Comparison of ENCODE assay signal across 29 mouse cellular contexts in genomic region chr2:49809496-49809895, GRCm38 (mm10). TPM values are rescaled to one million over a fixed set of nuclear protein-coding genes. Genes with fewer than 3 reads are reported as not detected.
DNase-seq lines count a peak whose midpoint lies in the region; ATAC-seq and TF ChIP-seq lines count a peak whose summit lies in the region.
"Had no signal": no experiment of that assay in that cellular context is flagged by ENCODE, and none has a peak within 500 bp of the region (broad histone marks: within the 10 kb centered on the region; RNA-seq: fewer than 3 reads in every experiment).

No protein-coding gene starts in this region.

- no peak for TF ChIP-seq POLR2A in myocyte (IDR thresholded peaks at IDR 0.05; ENCODE audit: insufficient read length, low read depth)

- no peaks in the 10 kb centered on the region for H3K9me3 ChIP-seq in forebrain, postnatal 0 days (ENCODE audit: low read length)
- H3K9me3 ChIP-seq: embryonic facial prominence, embryonic 10.5 days; hindbrain, embryonic 10.5 days; limb, embryonic 12.5 days; midbrain, embryonic 12.5 days; stomach, embryonic 15.5 days had no signal

- no peaks in the 10 kb centered on the region for H3K79me3 ChIP-seq in C2C12 (ENCODE audit: low read depth)

- peak; percentile 40 for DNase-seq in adrenal gland, adult 2 months
- no peak for DNase-seq in adrenal gland, postnatal 4 days (ENCODE audit: low spot score in 2 of 2)
- peak; percentile 63 for DNase-seq in lung, postnatal 36 days
- no peak for DNase-seq in urinary bladder, postnatal 25 days (ENCODE audit: low spot score)
- no peak for DNase-seq in forebrain, postnatal 0 days
- DNase-seq in testis, postnatal 14 days (ENCODE audit: low spot score), result no peak
- DNase-seq: adrenal gland, postnatal 14 days; cerebellum, adult 9-10 months; gastrocnemius, postnatal 36 days; kidney, postnatal 25 days; layer of hippocampus, postnatal 36 days; liver, postnatal 0 days; right cerebral cortex, adult 18-20 months had no signal

- ATAC-seq in forebrain, postnatal 0 days, result no peak
- ATAC-seq: activated CD4-positive, CD25-positive, alpha-beta regulatory T cell, adult 4 months; hindbrain, postnatal 0 days; intestine, embryonic 16.5 days; liver, postnatal 0 days had no signal

- WGBS in forebrain, postnatal 0 days, result 90% methylated on average over 6 of the region's 6 CpGs

- no peaks in the 10 kb centered on the region for H3K79me2 ChIP-seq in C2C12 (ENCODE audit: control insufficient read depth, insufficient read depth)
- no peaks in the 10 kb centered on the region for H3K79me2 ChIP-seq in myocyte (ENCODE audit: control insufficient read depth, insufficient read depth)

- H3K4me3 ChIP-seq in C2C12 (ENCODE audit: insufficient read depth, poor library complexity, severe bottlenecking), result no peak overlapping the region
- H3K4me3 ChIP-seq in myocyte, result no peak overlapping the region
- H3K4me3 ChIP-seq in forebrain, postnatal 0 days (ENCODE audit: low read depth, low read length), result no peak overlapping the region
- H3K4me3 ChIP-seq: embryonic facial prominence, embryonic 10.5 days; hindbrain, embryonic 10.5 days; layer of hippocampus, adult 2 months; limb, embryonic 12.5 days; midbrain, embryonic 12.5 days; stomach, embryonic 15.5 days had no signal

- 0 out of 2 replicates have a peak, but pooled peaks cover 9% of the 10 kb centered on the region for H3K4me1 ChIP-seq in forebrain, postnatal 0 days (ENCODE audit: insufficient read depth)
- H3K4me1 ChIP-seq: midbrain, embryonic 12.5 days had no signal

- no peaks in the 10 kb centered on the region for H3K36me3 ChIP-seq in C2C12 (ENCODE audit: control insufficient read depth, insufficient read depth)
- H3K36me3 ChIP-seq in myocyte (ENCODE audit: control insufficient read depth, insufficient read depth), result no peaks in the 10 kb centered on the region
- H3K36me3 ChIP-seq in forebrain, postnatal 0 days (ENCODE audit: insufficient read depth), result no peaks in the 10 kb centered on the region
- H3K36me3 ChIP-seq: embryonic facial prominence, embryonic 10.5 days; hindbrain, embryonic 10.5 days; limb, embryonic 12.5 days; midbrain, embryonic 12.5 days; stomach, embryonic 15.5 days had no signal

- H3ac ChIP-seq in C2C12 (ENCODE audit: control insufficient read depth, insufficient read length, low read depth), result no peak overlapping the region
- H3ac ChIP-seq in myocyte (ENCODE audit: control insufficient read depth, insufficient read length), result no peak overlapping the region

- H3K9ac ChIP-seq in forebrain, postnatal 0 days, result no peak overlapping the region
- H3K9ac ChIP-seq: limb, embryonic 12.5 days; liver, postnatal 0 days; midbrain, embryonic 12.5 days; stomach, embryonic 15.5 days had no signal

- no peak for TF ChIP-seq CTCF in C2C12 (IDR thresholded peaks at IDR 0.05; ENCODE audit: control insufficient read depth, insufficient read depth, insufficient read length)
- no peak for TF ChIP-seq CTCF in forebrain, postnatal 0 days (IDR thresholded peaks at IDR 0.05; ENCODE audit: low read depth)

- H3K27ac ChIP-seq in forebrain, postnatal 0 days (ENCODE audit: low read depth, low read length), result no peak overlapping the region
- H3K27ac ChIP-seq: embryonic facial prominence, embryonic 10.5 days; hindbrain, embryonic 10.5 days; hindbrain, postnatal 0 days; layer of hippocampus, adult 2 months; limb, embryonic 12.5 days; macrophage; midbrain, embryonic 12.5 days; stomach, embryonic 15.5 days had no signal

- no peak overlapping the region for H3K4me2 ChIP-seq in myocyte (ENCODE audit: low read depth)
- no peak overlapping the region for H3K4me2 ChIP-seq in forebrain, postnatal 0 days (ENCODE audit: low read depth)
- H3K4me2 ChIP-seq: heart, embryonic 11.5 days; limb, embryonic 12.5 days; liver, embryonic 11.5 days; midbrain, embryonic 12.5 days; stomach, embryonic 15.5 days had no signal

- H3K27me3 ChIP-seq in C2C12 (ENCODE audit: control insufficient read depth, insufficient read depth, insufficient read length), result no peaks in the 10 kb centered on the region
- no peaks in the 10 kb centered on the region for H3K27me3 ChIP-seq in myocyte (ENCODE audit: control insufficient read depth, insufficient read depth, insufficient read length)
- no peaks in the 10 kb centered on the region for H3K27me3 ChIP-seq in forebrain, postnatal 0 days (ENCODE audit: insufficient read depth, low read length)
- H3K27me3 ChIP-seq: midbrain, embryonic 12.5 days; stomach, embryonic 15.5 days had no signal

TF ChIP-seq in C2C12, 6 proteins besides CTCF, POLR2A, EP300 and RAD21:
- peak; percentile 88 for TF ChIP-seq CEBPB (IDR thresholded peaks at IDR 0.05; ENCODE audit: low read depth)
- no peak for TF ChIP-seq USF1 (IDR thresholded peaks at IDR 0.05; ENCODE audit: low read depth)

TF ChIP-seq in myocyte, 11 proteins besides CTCF, POLR2A, EP300 and RAD21:
- TF ChIP-seq REST (IDR thresholded peaks at IDR 0.05; ENCODE audit: insufficient read depth, insufficient read length) (no peak), SRF (IDR thresholded peaks at IDR 0.05; ENCODE audit: control insufficient read depth, insufficient read length, low read depth) (no peak), CEBPB (IDR thresholded peaks at IDR 0.05; ENCODE audit: insufficient read depth, poor library complexity, severe bottlenecking) (peak; percentile 73; the same call in 1 of the 2 replicates), POLR2AphosphoS2 (IDR thresholded peaks at IDR 0.05; ENCODE audit: insufficient read length, low read depth) (no peak), MYOG (IDR thresholded peaks at IDR 0.05; ENCODE audit: control insufficient read depth in 1 of 3, insufficient read depth in 1 of 3, insufficient read length in 2 of 3, low read depth in 2 of 3) (no peak)

RNA-seq across cellular contexts. Expression of gene Lypd6b, which starts 22.0 kb away (rescaled TPM):
- 1 to 10 TPM in 1 of 2 experiments, not detected in 1; 1.1 TPM for total RNA-seq in adrenal gland, adult 2 months (2021)
- 0.06 TPM in 1 of 2 replicates, not detected in the other for polyA plus RNA-seq in adrenal gland, adult 2 months (2012; rRNA removed)
- 1 to 10 TPM in 1 of 2 experiments, under 1 TPM in 1; 0.23 to 1.6 TPM for total RNA-seq in adrenal gland, postnatal 4 days (2021)
- polyA plus RNA-seq in C2C12 (2012; fragmentation: generic; extraction: Trizol) (0.02 TPM), myocyte (2012; fragmentation: generic; extraction: Trizol) (0.35 TPM)
- 18.6 and 23.3 TPM in 2 replicates for total RNA-seq in forebrain, postnatal 0 days (2014; rRNA removed)
- polyA plus RNA-seq in forebrain, postnatal 0 days (2015; fragmentation: Nextera tagmentation; extraction: Ambion mirVana), result 18.0 and 22.2 TPM in 2 replicates
- total RNA-seq: gastrocnemius, adult 18-20 months; gastrocnemius, postnatal 36 days; MEL had no signal
- polyA plus RNA-seq: liver, postnatal 0 days; macrophage had no signal

Comparison
In these comparisons a context has a peak if more than half of its experiments do, and no peak if none do; other contexts are left out.
1. DNase-seq: peak in adrenal gland, adult 2 months (single experiment) and lung, postnatal 36 days (single experiment); none in adrenal gland, postnatal 4 days (0 of 2), urinary bladder, postnatal 25 days (single experiment), forebrain, postnatal 0 days (single experiment) and testis, postnatal 14 days (single experiment).
2. RNA of gene Lypd6b, which starts 22.0 kb away (polyA plus RNA-seq): 18.0 to 22.2 TPM in forebrain, postnatal 0 days; 0.35 TPM in myocyte (single experiment), 0.06 TPM in adrenal gland, adult 2 months and 0.02 TPM in C2C12 (single experiment); every median in the first group is over 10 times any median in the second.